Mouse (Mus musculus): ENCODE data around the gene Tm9sf3. TPM values are rescaled to one million over a fixed set of nuclear protein-coding genes. Genes with fewer than 3 reads are reported as not detected.
"Not testable (repeated sequence)": the region's sequence is repeated elsewhere in the genome, so short reads cannot be mapped to it uniquely, and the experiment has no call there.

The Tm9sf3 gene
- polyA plus RNA-seq (2016; fragmentation: Nextera tagmentation; extraction: Ambion mirVana) = 146 and 155 TPM in 2 replicates

- no peaks in the 10 kb centered on the region for H3K36me3 ChIP-seq
- peak within 1 kb of the TSS; percentile 99 for H3K4me3 ChIP-seq
- peak within 1 kb of the TSS; percentile 98 for H3K27ac ChIP-seq
- H3K4me2 ChIP-seq (replicated peaks) = peak within 1 kb of the TSS; percentile 76
- WGBS = under 1% methylated on average over 73 of the region's 98 CpGs
- peak; percentile 92 for ATAC-seq (ENCODE audit: low FRiP score)
- no peaks in the 10 kb centered on the region for H3K9me3 ChIP-seq (replicated peaks)
- H3K4me1 ChIP-seq = peaks cover 34% of the 10 kb centered on the region
- no peaks in the 10 kb centered on the region for H3K27me3 ChIP-seq
- H3K9ac ChIP-seq = peak within 1 kb of the TSS; percentile 97
Measured at GRCm38 (mm10) chr19:41263630-41264295, at the start of gene Tm9sf3. Gene Tm9sf3 (minus strand): TSS chr19:41263997.

GRCm38 (mm10) chr19:41312587-41312986, 48.8 kb upstream of the Tm9sf3 start:
- ATAC-seq (ENCODE audit: low FRiP score); H3K4me2 ChIP-seq (replicated peaks); H3K4me3 ChIP-seq; H3K36me3 ChIP-seq; H3K27me3 ChIP-seq; H3K27ac ChIP-seq; H3K4me1 ChIP-seq; H3K9ac ChIP-seq; H3K9me3 ChIP-seq (replicated peaks): not testable (repeated sequence)
- 92% methylated on average over 8 of the region's 8 CpGs for WGBS

DNA sequence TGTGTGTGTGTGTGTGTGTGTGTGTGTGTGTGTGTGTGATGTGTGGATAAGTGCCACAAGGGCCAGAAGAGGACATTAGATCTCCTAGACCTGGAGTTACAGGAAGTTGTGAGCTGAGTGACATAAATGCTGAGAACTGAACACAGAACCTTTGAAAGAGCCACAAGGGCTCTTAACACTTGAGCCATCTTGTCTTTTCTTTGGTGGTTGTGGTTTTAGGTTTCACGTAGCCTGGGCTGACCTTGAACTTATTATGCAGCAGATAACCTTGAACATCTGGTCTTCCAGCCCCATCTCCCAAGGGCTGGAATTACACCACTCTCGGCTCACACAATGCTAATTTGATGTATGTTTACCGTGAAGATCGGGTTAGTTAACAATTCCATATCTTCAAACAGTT, 48.2 kb upstream of the Tm9sf3 start:
- H3K4me2 ChIP-seq (replicated peaks) = no peak overlapping the region
- H3K4me1 ChIP-seq = peaks cover 6% of the 10 kb centered on the region; the same call in 1 of the 2 replicates
- H3K9ac ChIP-seq = no peak overlapping the region
- no peak overlapping the region for H3K27ac ChIP-seq
- no peaks in the 10 kb centered on the region for H3K9me3 ChIP-seq (replicated peaks)
- ATAC-seq (ENCODE audit: low FRiP score) = no peak
- no peaks in the 10 kb centered on the region for H3K36me3 ChIP-seq
- WGBS = 74% methylated on average over 4 of the region's 4 CpGs
- H3K4me3 ChIP-seq = no peak overlapping the region
- peaks cover 4% of the 10 kb centered on the region for H3K27me3 ChIP-seq

DNA sequence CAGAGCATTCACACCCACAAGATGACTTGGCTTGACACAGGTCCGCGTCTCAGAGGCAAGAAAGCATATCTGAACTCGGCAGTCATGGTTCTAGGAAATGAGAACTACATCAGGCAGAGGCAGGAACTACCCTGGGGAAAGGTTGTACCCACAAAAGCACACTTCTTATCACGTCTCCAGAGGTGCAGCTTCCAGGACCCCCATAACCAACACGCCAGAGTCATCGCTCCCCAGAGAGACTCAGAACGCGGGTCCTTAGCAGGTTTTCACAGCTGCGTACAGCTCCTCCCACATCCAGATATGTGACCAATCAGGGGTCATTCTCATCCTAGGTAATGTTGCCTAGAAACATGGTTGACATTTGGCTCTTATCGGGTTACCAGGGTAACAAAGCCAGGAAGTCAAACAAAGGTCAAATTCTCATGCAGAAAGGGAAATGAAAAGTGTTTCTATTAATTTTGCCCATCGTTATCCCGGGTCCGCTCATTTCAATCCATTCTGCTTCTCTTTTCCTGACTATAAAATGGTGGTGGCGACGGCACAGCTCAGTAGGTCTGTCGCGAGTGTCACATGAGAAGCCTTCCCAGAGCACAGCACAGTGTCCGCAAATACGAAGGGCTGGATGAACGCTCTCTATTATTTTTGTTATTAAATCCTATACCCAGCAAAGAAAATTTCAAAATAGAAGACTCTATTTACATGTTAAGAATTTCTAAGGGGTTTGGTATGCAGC, 47.3 kb upstream of the Tm9sf3 start:
- Histone ChIP-seq H3K4me2 (replicated peaks) (peak overlapping the region; percentile 50), H3K27me3 (no peaks in the 10 kb centered on the region; the same call in 1 of the 2 replicates), H3K9me3 (replicated peaks) (no peaks in the 10 kb centered on the region), H3K27ac (0 out of 2 replicates have a peak overlapping the region, but pooled peaks have one; percentile 17), H3K9ac (no peak overlapping the region), H3K4me1 (peaks cover 6% of the 10 kb centered on the region; the same call in 1 of the 2 replicates), H3K36me3 (no peaks in the 10 kb centered on the region), H3K4me3 (peak overlapping the region; percentile 24)
- peak; percentile 64 for ATAC-seq (ENCODE audit: low FRiP score)
- WGBS = 28% methylated on average over 20 of the region's 20 CpGs

DNA sequence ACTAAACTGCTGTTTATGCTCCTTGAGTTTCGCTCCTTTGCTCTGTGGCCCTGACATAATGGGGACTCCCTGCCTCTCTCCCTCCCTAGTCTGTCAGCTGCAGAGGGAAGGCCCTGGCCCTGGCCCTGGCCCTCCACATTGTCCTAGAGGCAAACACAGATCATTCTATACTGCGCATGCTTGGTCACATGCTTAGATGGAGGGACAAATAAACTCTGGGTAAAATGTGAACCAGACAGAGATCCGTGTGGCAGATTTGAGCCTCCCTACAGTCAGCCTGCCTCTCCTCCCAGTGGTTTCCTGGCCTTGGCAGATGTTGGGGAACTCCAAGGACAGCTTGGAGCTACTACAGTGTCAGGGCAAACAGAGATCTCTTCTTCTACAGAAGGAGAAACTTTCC, 40.1 kb upstream of the Tm9sf3 start:
- Histone ChIP-seq H3K4me1 (peaks cover 2% of the 10 kb centered on the region; the same call in 1 of the 2 replicates), H3K27me3 (no peaks in the 10 kb centered on the region), H3K4me3 (no peak overlapping the region), H3K4me2 (replicated peaks) (no peak overlapping the region), H3K36me3 (no peaks in the 10 kb centered on the region), H3K9me3 (replicated peaks) (no peaks in the 10 kb centered on the region), H3K27ac (no peak overlapping the region), H3K9ac (no peak overlapping the region)
- ATAC-seq (ENCODE audit: low FRiP score) = no peak
- WGBS = 70% methylated on average over 3 of the region's 3 CpGs

DNA sequence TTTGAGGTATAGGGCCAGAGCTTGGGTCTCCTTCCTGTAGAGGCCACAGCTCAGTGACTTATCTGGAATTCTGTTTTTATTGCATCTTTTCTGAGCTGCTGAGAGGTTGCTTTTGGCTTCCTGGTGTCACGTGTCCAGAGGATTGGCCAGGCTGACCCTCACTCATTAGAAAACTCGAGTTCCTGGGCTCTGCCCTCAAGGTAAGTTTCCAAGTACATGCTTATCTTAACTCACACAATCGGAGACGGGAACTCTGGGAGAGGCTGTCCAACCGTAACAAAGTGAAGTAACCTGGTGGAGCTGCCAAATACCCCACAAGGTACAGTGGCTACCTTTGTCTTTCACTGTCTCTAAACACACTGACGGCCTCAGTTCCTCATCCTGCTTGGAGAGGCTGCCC, 39.6 kb upstream of the Tm9sf3 start:
- no peak overlapping the region for H3K27ac ChIP-seq
- no peak for ATAC-seq (ENCODE audit: low FRiP score)
- no peak overlapping the region for H3K4me3 ChIP-seq
- WGBS = 73% methylated on average over 6 of the region's 6 CpGs
- H3K4me1 ChIP-seq = peaks cover 2% of the 10 kb centered on the region; the same call in 1 of the 2 replicates
- no peak overlapping the region for H3K4me2 ChIP-seq (replicated peaks)
- H3K9me3 ChIP-seq (replicated peaks) = no peaks in the 10 kb centered on the region
- H3K27me3 ChIP-seq = no peaks in the 10 kb centered on the region
- no peaks in the 10 kb centered on the region for H3K36me3 ChIP-seq
- no peak overlapping the region for H3K9ac ChIP-seq

DNA sequence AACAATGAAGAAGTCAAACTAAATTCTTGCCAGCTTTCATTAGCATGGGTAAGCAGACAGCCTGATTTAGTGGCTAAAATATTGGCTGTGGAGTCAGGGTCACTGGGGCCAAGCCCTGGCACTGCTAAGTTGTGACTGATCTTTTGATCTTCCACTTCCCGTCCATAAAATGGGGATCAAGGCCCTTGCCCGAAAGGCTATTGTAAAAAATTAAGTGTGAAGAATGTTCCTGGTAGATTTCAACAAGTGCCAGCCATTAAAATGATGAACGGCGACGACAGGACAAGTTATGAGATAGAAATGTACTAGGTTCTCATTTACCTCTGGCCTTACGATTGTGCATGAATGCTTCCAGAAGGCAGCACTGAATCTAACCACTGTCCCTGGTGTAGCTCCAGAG, 38.1 kb upstream of the Tm9sf3 start:
- H3K36me3 ChIP-seq = no peaks in the 10 kb centered on the region
- H3K4me3 ChIP-seq = no peak overlapping the region
- no peaks in the 10 kb centered on the region for H3K9me3 ChIP-seq (replicated peaks)
- H3K4me1 ChIP-seq = peaks cover 2% of the 10 kb centered on the region; the same call in 1 of the 2 replicates
- no peaks in the 10 kb centered on the region for H3K27me3 ChIP-seq
- no peak overlapping the region for H3K9ac ChIP-seq
- H3K27ac ChIP-seq = no peak overlapping the region
- H3K4me2 ChIP-seq (replicated peaks) = no peak overlapping the region
- WGBS = 53% methylated on average over 6 of the region's 6 CpGs
- no peak for ATAC-seq (ENCODE audit: low FRiP score)

GRCm38 (mm10) chr19:41299446-41299845, 35.6 kb upstream of the Tm9sf3 start:
- no peak overlapping the region for H3K9ac ChIP-seq
- no peak overlapping the region for H3K27ac ChIP-seq
- H3K4me2 ChIP-seq (replicated peaks) = no peak overlapping the region
- 90% methylated on average over 8 of the region's 8 CpGs for WGBS
- peaks cover 2% of the 10 kb centered on the region; the same call in 1 of the 2 replicates for H3K4me1 ChIP-seq
- no peak for ATAC-seq (ENCODE audit: low FRiP score)
- H3K4me3 ChIP-seq = no peak overlapping the region
- no peaks in the 10 kb centered on the region for H3K27me3 ChIP-seq
- no peaks in the 10 kb centered on the region for H3K36me3 ChIP-seq
- no peaks in the 10 kb centered on the region for H3K9me3 ChIP-seq (replicated peaks)

DNA sequence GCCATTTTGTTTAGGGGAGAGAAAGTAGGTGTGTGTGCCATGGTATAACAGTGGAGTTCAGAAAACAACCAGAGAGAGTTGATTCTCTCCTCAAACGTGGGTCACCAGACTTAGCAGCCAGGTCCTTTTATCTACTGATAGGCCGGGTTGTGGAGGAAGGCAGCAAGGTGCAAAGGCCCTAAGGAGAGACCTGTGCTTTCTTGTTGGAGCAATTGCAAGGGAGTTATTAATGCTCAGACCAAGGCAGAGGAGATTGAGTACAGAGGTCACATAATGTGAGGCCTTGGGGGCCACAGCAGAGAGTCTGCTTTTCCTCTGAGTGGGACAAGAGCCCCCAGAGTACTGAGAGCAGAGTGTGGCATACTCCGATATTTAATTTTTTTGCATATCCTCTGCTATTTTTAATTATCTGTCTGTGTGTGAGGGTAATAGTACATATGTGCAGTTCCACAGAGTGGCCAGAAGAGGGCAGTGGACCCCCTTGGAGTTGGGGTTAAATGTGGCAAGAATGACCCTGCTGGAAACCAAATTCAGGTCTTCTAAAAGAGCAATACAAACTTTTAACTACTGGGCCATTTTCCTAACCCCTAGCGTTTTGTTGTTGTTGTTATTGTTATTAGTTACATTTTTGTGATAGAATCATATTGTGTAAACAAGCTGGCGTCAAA, 27.3 kb upstream of the Tm9sf3 start:
- Histone ChIP-seq H3K4me3 (no peak overlapping the region), H3K27ac (no peak overlapping the region), H3K9ac (no peak overlapping the region), H3K27me3 (no peaks in the 10 kb centered on the region), H3K4me1 (no peaks in the 10 kb centered on the region), H3K4me2 (replicated peaks) (no peak overlapping the region), H3K36me3 (no peaks in the 10 kb centered on the region), H3K9me3 (replicated peaks) (no peaks in the 10 kb centered on the region)
- no peak for ATAC-seq (ENCODE audit: low FRiP score)
- WGBS = 59% methylated on average over 5 of the region's 5 CpGs

GRCm38 (mm10) chr19:41288568-41288967, 24.8 kb upstream of the Tm9sf3 start:
- H3K4me1 ChIP-seq = peaks cover 5% of the 10 kb centered on the region
- WGBS = 64% methylated on average over 6 of the region's 6 CpGs
- H3K4me3 ChIP-seq = no peak overlapping the region
- no peaks in the 10 kb centered on the region for H3K36me3 ChIP-seq
- no peak overlapping the region for H3K4me2 ChIP-seq (replicated peaks)
- no peak overlapping the region for H3K9ac ChIP-seq
- H3K27ac ChIP-seq = no peak overlapping the region
- H3K9me3 ChIP-seq (replicated peaks) = no peaks in the 10 kb centered on the region
- no peaks in the 10 kb centered on the region for H3K27me3 ChIP-seq
- ATAC-seq (ENCODE audit: low FRiP score) = no peak

DNA sequence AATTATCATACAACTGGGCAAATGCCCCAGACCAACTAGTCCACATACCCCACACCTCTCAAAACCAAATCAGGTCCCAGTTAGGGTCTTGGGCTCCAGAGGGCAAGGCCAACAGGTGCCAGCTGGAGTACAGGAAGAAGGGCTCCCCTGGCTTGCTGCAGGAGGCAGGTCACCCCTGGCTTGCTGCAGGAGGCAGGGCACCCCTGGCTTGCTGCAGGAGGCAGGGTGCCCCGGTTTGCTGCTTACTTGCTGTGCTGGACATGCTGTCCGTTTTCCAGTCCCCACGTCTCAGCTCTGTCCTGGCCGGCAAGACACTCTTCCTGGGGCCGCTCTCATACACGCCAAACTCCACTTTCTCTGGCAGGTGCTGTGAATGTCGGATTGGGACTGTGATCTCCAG, 23.4 kb upstream of the Tm9sf3 start:
- Histone ChIP-seq H3K4me3 (no peak overlapping the region), H3K36me3 (no peaks in the 10 kb centered on the region), H3K27ac (no peak overlapping the region), H3K4me2 (replicated peaks) (no peak overlapping the region), H3K4me1 (peaks cover 5% of the 10 kb centered on the region), H3K27me3 (no peaks in the 10 kb centered on the region; the same call in 1 of the 2 replicates), H3K9ac (no peak overlapping the region), H3K9me3 (replicated peaks) (no peaks in the 10 kb centered on the region)
- no peak for ATAC-seq (ENCODE audit: low FRiP score)
- WGBS = 92% methylated on average over 7 of the region's 7 CpGs

GRCm38 (mm10) chr19:41284515-41284914, 20.7 kb upstream of the Tm9sf3 start:
- Histone ChIP-seq H3K9me3 (replicated peaks) (no peaks in the 10 kb centered on the region), H3K36me3 (no peaks in the 10 kb centered on the region), H3K27ac (no peak overlapping the region), H3K9ac (no peak overlapping the region), H3K4me2 (replicated peaks) (no peak overlapping the region), H3K4me3 (no peak overlapping the region), H3K4me1 (peaks cover 5% of the 10 kb centered on the region), H3K27me3 (no peaks in the 10 kb centered on the region; the same call in 1 of the 2 replicates)
- 60% methylated on average over 6 of the region's 6 CpGs for WGBS
- no peak for ATAC-seq (ENCODE audit: low FRiP score)

Measured in hindbrain, embryonic 12.5 days (tissue).